Comparison of ENCODE assay signal across 23 mouse cellular contexts in the genomic region with DNA sequence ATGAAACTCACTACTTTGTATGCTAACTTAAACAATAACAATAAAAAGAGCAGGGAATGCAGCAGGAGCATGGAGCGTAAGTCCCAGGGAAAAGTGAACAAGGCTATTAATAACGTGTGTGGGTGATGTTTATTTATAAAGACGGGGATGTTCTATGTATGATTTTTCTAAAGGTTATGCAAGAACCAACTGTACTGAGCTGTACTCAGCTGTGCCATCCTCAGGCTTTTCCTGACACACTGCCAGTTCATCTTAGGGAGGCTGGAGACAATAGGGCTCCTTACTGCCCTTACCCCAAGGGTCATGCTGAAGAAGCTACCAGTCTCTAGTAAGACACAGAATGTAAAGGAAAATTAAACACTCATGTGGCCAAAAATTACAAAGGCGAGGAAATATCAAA. TPM values are rescaled to one million over a fixed set of nuclear protein-coding genes. Genes with fewer than 3 reads are reported as not detected.
"Had no signal": no experiment of that assay in that cellular context is flagged by ENCODE, and none has a peak within 500 bp of the region (broad histone marks: within the 10 kb centered on the region; RNA-seq: fewer than 3 reads in every experiment).

No protein-coding gene starts in this region.

- DNase-seq: lung, adult 18-20 months; lung, embryonic 14.5 days; lung, postnatal 10 days; lung, postnatal 4 days; midbrain, embryonic 14.5 days; retina, postnatal 1 day; right cerebral cortex, postnatal 14 days; right cerebral cortex, postnatal 4 days; thymus, adult 2 months; thymus, postnatal 25 days; thymus, postnatal 4 days had no signal

- H3K9me3 ChIP-seq: midbrain, embryonic 10.5 days; midbrain, embryonic 12.5 days; neural tube, embryonic 13.5 days; neural tube, embryonic 15.5 days; stomach, embryonic 15.5 days had no signal

- H3K36me3 ChIP-seq: stomach, embryonic 15.5 days had no signal

- H3K27me3 ChIP-seq: midbrain, embryonic 12.5 days; neural tube, embryonic 13.5 days; neural tube, embryonic 15.5 days; stomach, embryonic 15.5 days had no signal

- H3K4me3 ChIP-seq: midbrain, embryonic 10.5 days; midbrain, embryonic 12.5 days; myocyte; neural tube, embryonic 13.5 days; neural tube, embryonic 15.5 days; stomach, embryonic 15.5 days had no signal

- H3K9ac ChIP-seq: lung, embryonic 14.5 days; midbrain, embryonic 12.5 days; neural tube, embryonic 13.5 days; neural tube, embryonic 15.5 days; stomach, embryonic 15.5 days had no signal

- H3K4me2 ChIP-seq: lung, embryonic 14.5 days; midbrain, embryonic 12.5 days; neural tube, embryonic 13.5 days; neural tube, embryonic 15.5 days; stomach, embryonic 15.5 days had no signal

- H3K4me1 ChIP-seq: midbrain, embryonic 10.5 days; midbrain, embryonic 12.5 days; neural tube, embryonic 13.5 days; neural tube, embryonic 15.5 days; stomach, embryonic 15.5 days had no signal

- H3K27ac ChIP-seq: midbrain, embryonic 10.5 days; midbrain, embryonic 12.5 days; neural tube, embryonic 13.5 days; neural tube, embryonic 15.5 days; stomach, embryonic 15.5 days; stomach, postnatal 0 days had no signal

- ATAC-seq: midbrain, embryonic 16.5 days had no signal

RNA-seq across cellular contexts. Expression of a gene that starts 19.4 kb away (rescaled TPM):
- total RNA-seq: megakaryocyte, adult 5-6 weeks had no signal
- polyA plus RNA-seq: lung, embryonic 14.5 days; lung, embryonic 16.5 days; spleen, adult 2 months; stomach, postnatal 0 days; thymus, adult 2 months; urinary bladder, adult 2 months had no signal
